8 mouse cellular contexts compared by ENCODE assay signal in genomic region chr1:136132386-136133201, GRCm38 (mm10). TPM values are rescaled to one million over a fixed set of nuclear protein-coding genes. Genes with fewer than 3 reads are reported as not detected.
DNase-seq lines count a peak whose midpoint lies in the region; ATAC-seq and TF ChIP-seq lines count a peak whose summit lies in the region.

No protein-coding gene starts in this region.

- 62% methylated on average over 10 of the region's 10 CpGs for WGBS in cerebellum, adult 2 months
- WGBS in spleen, adult 2 months = 23% methylated on average over 10 of the region's 10 CpGs
- WGBS in liver, postnatal 0 days (ENCODE audit: insufficient replicate concordance) = 44% methylated on average over 10 of the region's 10 CpGs

- H3K27me3 ChIP-seq in cerebellum, adult 2 months (ENCODE audit: control insufficient read depth, insufficient read depth, low read length) = no peaks in the 10 kb centered on the region
- H3K27me3 ChIP-seq in spleen, adult 2 months (ENCODE audit: control insufficient read depth, insufficient read depth, low read length) = no peaks in the 10 kb centered on the region
- H3K27me3 ChIP-seq in liver, postnatal 0 days (ENCODE audit: insufficient read depth, low read length) = peaks cover 16% of the 10 kb centered on the region; the same call in 1 of the 2 replicates

- no peak overlapping the region for H3K27ac ChIP-seq in cerebellum, adult 2 months (ENCODE audit: insufficient read depth, low read length)
- H3K27ac ChIP-seq in spleen, adult 2 months (ENCODE audit: insufficient read depth, low read length) = peak overlapping the region; percentile 97
- peak overlapping the region; percentile 78 for H3K27ac ChIP-seq in liver, postnatal 0 days (ENCODE audit: low read depth)

- peaks cover 2% of the 10 kb centered on the region; the same call in 1 of the 2 replicates for H3K36me3 ChIP-seq in spleen, adult 2 months (ENCODE audit: control insufficient read depth, insufficient read depth, low read length)
- no peaks in the 10 kb centered on the region for H3K36me3 ChIP-seq in liver, postnatal 0 days (replicated peaks; ENCODE audit: insufficient read depth, low read length)

- peak overlapping the region; percentile 55 for H3K4me3 ChIP-seq in cerebellum, adult 2 months (replicated peaks; ENCODE audit: insufficient read depth, low read depth, low read length)
- peak overlapping the region; percentile 96 for H3K4me3 ChIP-seq in spleen, adult 2 months (ENCODE audit: extremely low read depth, insufficient read depth, insufficient read length)
- H3K4me3 ChIP-seq in liver, postnatal 0 days (ENCODE audit: low read depth, low read length) = peak overlapping the region; percentile 76

- intact Hi-C loops in left cerebral cortex, postnatal 10 days (cut with DNase I) = loop anchor here (5.0 kb wide), 1 partner anchor 80 kb away; the partner anchor contains the start of genes Ascl5 and Cacna1s

- no peak for TF ChIP-seq EP300 in liver, postnatal 0 days (IDR thresholded peaks at IDR 0.05; ENCODE audit: low read depth)

- peak overlapping the region; percentile 81 for H3K9ac ChIP-seq in liver, postnatal 0 days (replicated peaks)

- no peak for DNase-seq in cerebellum, adult 2 months
- DNase-seq in spleen, adult 2 months (ENCODE audit: low read depth in 1 of 2, low spot score in 2 of 2) = no peak
- DNase-seq in spleen, adult 12 weeks (ENCODE audit: low spot score) = no peak
- no peak for DNase-seq in liver, postnatal 0 days
- peak; percentile 82 to 85 for DNase-seq in thymus, postnatal 10 days (ENCODE audit: low spot score in 2 of 2)
- DNase-seq in left cerebral cortex, adult 18-20 months (ENCODE audit: low spot score in 2 of 2) = no peak
- no peak for DNase-seq in left cerebral cortex, postnatal 10 days (ENCODE audit: extremely low spot score in 1 of 2, low spot score in 2 of 2)

- no peak for TF ChIP-seq CTCF in cerebellum, adult 2 months (IDR thresholded peaks at IDR 0.05; ENCODE audit: borderline replicate concordance, insufficient read depth, low read depth, low read length)
- TF ChIP-seq CTCF in spleen, adult 2 months (IDR thresholded peaks at IDR 0.05; ENCODE audit: extremely low read depth, insufficient read depth, insufficient read length, insufficient replicate concordance) = no peak
- TF ChIP-seq CTCF in liver, postnatal 0 days (IDR thresholded peaks at IDR 0.05; ENCODE audit: low read depth) = no peak

- H3K4me2 ChIP-seq in liver, postnatal 0 days (ENCODE audit: low read depth, low read length) = peak overlapping the region; percentile 90

- peaks cover 18% of the 10 kb centered on the region for H3K4me1 ChIP-seq in cerebellum, adult 2 months (ENCODE audit: control insufficient read depth, insufficient read depth, low read length)
- H3K4me1 ChIP-seq in spleen, adult 2 months (ENCODE audit: control insufficient read depth, insufficient read depth, insufficient read length) = peaks cover 65% of the 10 kb centered on the region
- H3K4me1 ChIP-seq in liver, postnatal 0 days (ENCODE audit: insufficient read depth) = peaks cover 68% of the 10 kb centered on the region

- no peak for TF ChIP-seq POLR2A in cerebellum, adult 2 months (IDR thresholded peaks at IDR 0.05; ENCODE audit: borderline replicate concordance, insufficient read depth, low read length)
- no peak; the same call in 1 of the 2 replicates for TF ChIP-seq POLR2A in spleen, adult 2 months (IDR thresholded peaks at IDR 0.05; ENCODE audit: low read depth, low read length)

- no peaks in the 10 kb centered on the region for H3K9me3 ChIP-seq in liver, postnatal 0 days (ENCODE audit: low read length)

- ATAC-seq in cerebellum, adult (ENCODE audit: insufficient number of reproducible peaks, low FRiP score, low TSS enrichment) = no peak
- ATAC-seq in liver, postnatal 0 days = no peak

RNA-seq across cellular contexts. Expression of gene Kif21b, which starts 1.4 kb away (rescaled TPM):
- 19.1 and 21.0 TPM in 2 replicates for polyA plus RNA-seq in cerebellum, adult 2 months (2012; rRNA removed)
- polyA plus RNA-seq in spleen, adult 2 months (2012; rRNA removed) = 79.2 and 111 TPM in 2 replicates
- 0.91 and 1.1 TPM in 2 replicates for polyA plus RNA-seq in liver, postnatal 0 days (2015; fragmentation: Nextera tagmentation; extraction: Ambion mirVana)
- total RNA-seq in left cerebral cortex, adult 18-20 months (2021) = 10 to 100 TPM; 54.8 to 57.3 TPM
- 100 to 1,000 TPM; 329 to 393 TPM for total RNA-seq in left cerebral cortex, postnatal 10 days (2021)

Comparison
In these comparisons a context has a peak if more than half of its experiments do, and no peak if none do; other contexts are left out.
1. DNase-seq: peak in thymus, postnatal 10 days (2 of 2); none in cerebellum, adult 2 months (0 of 2), spleen, adult 2 months (0 of 2), spleen, adult 12 weeks (single experiment), liver, postnatal 0 days (single experiment), left cerebral cortex, adult 18-20 months (0 of 2) and left cerebral cortex, postnatal 10 days (0 of 2).
2. Peak in every context shown above with its lines, with median percentiles within 50 percentile points of each other: H3K4me3 ChIP-seq.